Mouse (Mus musculus) kidney, embryonic 14.5 days (tissue): ENCODE measurements at regions not wholly inside any gene's neighbourhood (a gene's known extent, or its start where the extent isn't known, plus 50 kb on each side); places are given as distances from the start of the nearest gene placed in this dataset.

Source experiments
- ATAC-seq: fragments of 200-750 bp; cut with Nextera tagmentation; 2 replicates; pipeline ENCODE4 v1.8.0; 2017; ENCODE audit warnings: moderate number of reproducible peaks, mild to moderate bottlenecking, moderate TSS enrichment, moderate library complexity; ENCODE audit not compliant: low FRiP score, low TSS enrichment
- H3K27ac ChIP-seq: fragments of 300-500 bp; sonication (generic); 2 replicates; pipeline ENCODE4 v1.5.1; 2014; ENCODE audit warnings: low read depth, mild to moderate bottlenecking, low read length, moderate library complexity, mixed read lengths
- H3K27me3 ChIP-seq: fragments of 300-500 bp; sonication (generic); 2 replicates; pipeline ENCODE4 v1.6.1; 2014; ENCODE audit warnings: mild to moderate bottlenecking, low read length; ENCODE audit not compliant: control insufficient read depth, insufficient read depth
- H3K36me3 ChIP-seq: fragments of 300-500 bp; sonication (generic); 2 replicates; pipeline ENCODE4 v1.6.1; 2014; ENCODE audit warnings: low read length, mixed read lengths; ENCODE audit not compliant: control insufficient read depth, insufficient read depth
- H3K4me1 ChIP-seq: fragments of 300-500 bp; sonication (generic); 2 replicates; pipeline ENCODE4 v1.6.1; 2014; ENCODE audit warnings: low read length, mixed read lengths; ENCODE audit not compliant: control insufficient read depth, insufficient read depth
- H3K4me2 ChIP-seq: fragments of 300-500 bp; sonication (generic); replicated peaks from 2 replicates; pipeline ENCODE4 v1.6.1; 2014; ENCODE audit warnings: low read depth, mild to moderate bottlenecking, low read length
- H3K4me3 ChIP-seq: fragments of 300-500 bp; sonication (generic); 2 replicates; pipeline ENCODE4 v1.5.1; 2014; ENCODE audit warnings: mild to moderate bottlenecking, low read length
- H3K9ac ChIP-seq: fragments of 300-500 bp; sonication (generic); 2 replicates; pipeline ENCODE4 v1.6.1; 2014; ENCODE audit warnings: low read depth, mild to moderate bottlenecking, low read length, moderate library complexity
- H3K9me3 ChIP-seq: fragments of 300-500 bp; sonication (generic); 2 replicates; pipeline ENCODE4 v1.6.1; 2016; ENCODE audit warnings: low read length; ENCODE audit not compliant: control insufficient read depth
- WGBS: fragments of 180-500 bp; shearing (Covaris S2); extraction: QIAGEN DNeasy Blood & Tissue Kit; methylation state at CpG from one replicate; pipeline ENCODE4 v1.1.7; 2014; 5-methylcytosine and 5-hydroxymethylcytosine counted together

GRCm38 (mm10) chr15:56278622-56279301 lies 1198.7 kb downstream of the Slc22a22 start:
- H3K4me3 ChIP-seq = no peak overlapping the region
- ATAC-seq = peak; percentile 93
- H3K9ac ChIP-seq = no peak overlapping the region
- WGBS = 50% methylated on average over 7 of the region's 7 CpGs
- no peaks in the 10 kb centered on the region for H3K9me3 ChIP-seq
- H3K27me3 ChIP-seq = no peaks in the 10 kb centered on the region
- no peak overlapping the region for H3K4me2 ChIP-seq
- H3K36me3 ChIP-seq = no peaks in the 10 kb centered on the region
- H3K27ac ChIP-seq = no peak overlapping the region
- 0 out of 2 replicates have a peak, but pooled peaks cover 7% of the 10 kb centered on the region for H3K4me1 ChIP-seq

GRCm38 (mm10) chr15:56278006-56278405 lies 1199.4 kb downstream of the Slc22a22 start:
- H3K36me3 ChIP-seq = no peaks in the 10 kb centered on the region
- H3K27ac ChIP-seq = peak overlapping the region; percentile 30; the same call in 1 of the 2 replicates
- ATAC-seq = no peak
- H3K27me3 ChIP-seq = no peaks in the 10 kb centered on the region
- no peak overlapping the region for H3K9ac ChIP-seq
- no peak overlapping the region for H3K4me2 ChIP-seq
- no peaks in the 10 kb centered on the region for H3K9me3 ChIP-seq
- H3K4me1 ChIP-seq = 0 out of 2 replicates have a peak, but pooled peaks cover 7% of the 10 kb centered on the region
- no peak overlapping the region for H3K4me3 ChIP-seq
- 57% methylated on average over 3 of the region's 3 CpGs for WGBS

GRCm38 (mm10) chr15:56248731-56249130 lies 1228.7 kb downstream of the Slc22a22 start:
- Histone ChIP-seq H3K9me3 (no peaks in the 10 kb centered on the region), H3K9ac (no peak overlapping the region), H3K4me2 (no peak overlapping the region), H3K4me3 (no peak overlapping the region), H3K27me3 (no peaks in the 10 kb centered on the region), H3K27ac (no peak overlapping the region), H3K4me1 (no peaks in the 10 kb centered on the region), H3K36me3 (no peaks in the 10 kb centered on the region)
- ATAC-seq = no peak
- 72% methylated on average over 1 of the region's 1 CpGs for WGBS

GRCm38 (mm10) chr15:56244004-56244735 lies 1233.3 kb downstream of the Slc22a22 start:
- ATAC-seq = peak; percentile 85; the same call in 1 of the 2 replicates
- no peak overlapping the region for H3K4me2 ChIP-seq
- 38% methylated on average over 9 of the region's 9 CpGs for WGBS

GRCm38 (mm10) chr15:56202552-56202951 lies 1274.9 kb downstream of the Slc22a22 start:
- H3K4me2 ChIP-seq = no peak overlapping the region
- H3K9me3 ChIP-seq = no peaks in the 10 kb centered on the region
- WGBS = 79% methylated on average over 5 of the region's 5 CpGs
- H3K36me3 ChIP-seq = no peaks in the 10 kb centered on the region
- H3K9ac ChIP-seq = no peak overlapping the region
- no peak overlapping the region for H3K4me3 ChIP-seq
- H3K27ac ChIP-seq = no peak overlapping the region
- H3K4me1 ChIP-seq = no peaks in the 10 kb centered on the region
- H3K27me3 ChIP-seq = no peaks in the 10 kb centered on the region
- ATAC-seq = no peak

More at GRCm38 (mm10) chr15:56244004-56244735, 1233.3 kb downstream of the Slc22a22 start:
- no peaks in the 10 kb centered on the region for H3K4me1 ChIP-seq
- H3K4me3 ChIP-seq = no peak overlapping the region
- H3K27ac ChIP-seq = no peak overlapping the region
- H3K27me3 ChIP-seq = no peaks in the 10 kb centered on the region
- H3K36me3 ChIP-seq = no peaks in the 10 kb centered on the region
- no peaks in the 10 kb centered on the region for H3K9me3 ChIP-seq
- H3K9ac ChIP-seq = no peak overlapping the region

- Histone ChIP-seq H3K4me1 (no peaks in the 10 kb centered on the region), H3K27ac (no peak overlapping the region)
- WGBS = 66% methylated on average over 2 of the region's 2 CpGs
Observed at GRCm38 (mm10) chr15:56199336-56199735, 1278.1 kb downstream of the Slc22a22 start.

DNA sequence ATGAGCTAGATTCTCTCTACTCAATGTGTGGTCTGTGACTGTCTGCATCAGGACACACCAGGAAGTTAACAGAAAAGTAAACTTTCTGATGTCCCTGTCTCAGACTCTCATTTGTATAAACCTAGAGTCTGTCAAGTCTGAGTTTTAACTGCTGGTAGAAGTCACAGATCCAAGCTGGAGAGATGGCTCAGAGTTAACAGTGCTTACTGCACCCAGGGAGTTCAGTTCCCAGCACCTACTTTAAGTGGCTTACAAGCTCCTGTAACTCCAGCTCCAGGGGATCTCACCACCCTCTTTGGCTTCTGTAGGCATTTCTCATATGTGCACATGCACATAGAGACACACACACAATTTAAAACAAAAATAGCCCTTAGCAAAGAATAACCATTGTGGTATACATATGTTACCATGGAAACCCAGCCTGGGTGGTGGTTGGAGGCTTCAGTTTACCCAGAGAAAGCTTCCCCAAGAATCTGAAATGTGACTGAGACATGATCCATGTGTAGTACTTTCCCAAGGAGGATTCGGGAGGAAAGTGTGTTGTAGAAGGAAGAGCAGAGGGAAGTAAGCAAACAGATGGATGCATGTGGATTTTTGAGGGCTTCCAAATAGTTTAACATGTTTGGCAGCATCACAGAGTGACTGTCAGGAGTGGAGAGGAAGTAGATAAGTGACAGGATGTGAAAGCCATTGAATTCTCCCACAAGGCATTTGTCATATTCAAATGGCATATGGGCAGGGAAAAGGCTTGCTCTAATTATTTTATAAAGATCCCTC lies 1279.8 kb downstream of the Slc22a22 start:
- Histone ChIP-seq H3K27me3 (no peaks in the 10 kb centered on the region), H3K9ac (no peak overlapping the region), H3K9me3 (no peaks in the 10 kb centered on the region), H3K4me3 (no peak overlapping the region), H3K36me3 (no peaks in the 10 kb centered on the region), H3K27ac (no peak overlapping the region), H3K4me2 (no peak overlapping the region), H3K4me1 (no peaks in the 10 kb centered on the region)
- WGBS = 64% methylated on average over 1 of the region's 1 CpGs
- ATAC-seq = no peak

More at GRCm38 (mm10) chr15:56199336-56199735, 1278.1 kb downstream of the Slc22a22 start:
- Histone ChIP-seq H3K9me3 (no peaks in the 10 kb centered on the region), H3K9ac (no peak overlapping the region), H3K27me3 (no peaks in the 10 kb centered on the region), H3K4me2 (no peak overlapping the region), H3K36me3 (no peaks in the 10 kb centered on the region), H3K4me3 (no peak overlapping the region)
- no peak for ATAC-seq

DNA sequence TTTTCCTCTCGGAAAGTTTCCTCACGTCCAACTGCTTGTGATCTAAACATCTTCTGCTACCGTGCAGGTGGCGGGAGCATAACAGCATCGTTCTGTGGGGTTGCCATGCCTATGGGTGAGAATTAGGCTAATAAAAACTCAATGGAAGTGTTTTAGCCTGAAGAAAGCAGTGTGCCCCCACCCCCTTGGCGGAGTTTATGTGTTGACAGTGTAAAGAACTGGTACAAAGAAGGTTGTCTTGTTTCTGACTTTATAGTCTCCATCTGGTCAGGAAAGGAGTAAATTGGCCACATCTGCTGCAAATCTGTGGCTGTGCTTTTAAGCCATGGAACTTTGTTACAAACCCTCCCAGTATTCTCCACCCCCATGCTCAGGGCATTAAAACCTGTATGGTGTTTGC lies 1311.2 kb downstream of the Slc22a22 start:
- Histone ChIP-seq H3K27me3 (no peaks in the 10 kb centered on the region), H3K36me3 (no peaks in the 10 kb centered on the region), H3K9me3 (no peaks in the 10 kb centered on the region), H3K9ac (no peak overlapping the region), H3K4me3 (no peak overlapping the region), H3K4me1 (no peaks in the 10 kb centered on the region), H3K4me2 (no peak overlapping the region), H3K27ac (no peak overlapping the region)
- ATAC-seq = no peak
- WGBS = 37% methylated on average over 6 of the region's 6 CpGs
